Mouse (Mus musculus) megakaryocyte, embryonic 14.5 days (primary cell): ENCODE results near the gene Mars2. TPM values are rescaled to one million over a fixed set of nuclear protein-coding genes. Genes with fewer than 3 reads are reported as not detected.
A peak's percentile ranks its signal among the peaks of the same experiment; 100 is the strongest.

Experiments
- H3K27me3 ChIP-seq: replicated peaks from 2 replicates; pipeline ENCODE3; 2012; ENCODE audit warnings: inconsistent platforms
- H3K36me3 ChIP-seq: replicated peaks from 2 replicates; pipeline ENCODE3; 2012; ENCODE audit warnings: low read length, inconsistent platforms, mixed read lengths
- H3K4me1 ChIP-seq: 2 replicates; pipeline ENCODE4 v1.6.1; 2012; ENCODE audit warnings: inconsistent platforms
- H3K4me3 ChIP-seq: replicated peaks from 2 replicates; pipeline ENCODE3; 2012; ENCODE audit warnings: moderate library complexity, mild to moderate bottlenecking, inconsistent platforms
- H3K9me3 ChIP-seq: 2 replicates; pipeline ENCODE4 v1.6.1; 2012; ENCODE audit warnings: inconsistent platforms
- FLI1 ChIP-seq: IDR thresholded peaks from 2 replicates; pipeline ENCODE4 v1.6.1; 2012; ENCODE audit warnings: low read length, inconsistent platforms, mixed read lengths
- GATA1 ChIP-seq: IDR thresholded peaks from 3 replicates; pipeline ENCODE4 v1.6.1; 2012; ENCODE audit warnings: mixed read lengths, low read length, inconsistent platforms, borderline replicate concordance
- polyA plus RNA-seq: library from polyadenylated mRNA; stranded (reverse); fragments of >175 nt; gene quantifications from 2 replicates; pipeline ENCODE4 v1.2.3, GENCODE M21; 2012; ENCODE audit warnings: low replicate concordance; ENCODE audit not compliant: insufficient read depth

The Mars2 gene
- polyA plus RNA-seq, 1 experiment = 0.58 TPM

DNA sequence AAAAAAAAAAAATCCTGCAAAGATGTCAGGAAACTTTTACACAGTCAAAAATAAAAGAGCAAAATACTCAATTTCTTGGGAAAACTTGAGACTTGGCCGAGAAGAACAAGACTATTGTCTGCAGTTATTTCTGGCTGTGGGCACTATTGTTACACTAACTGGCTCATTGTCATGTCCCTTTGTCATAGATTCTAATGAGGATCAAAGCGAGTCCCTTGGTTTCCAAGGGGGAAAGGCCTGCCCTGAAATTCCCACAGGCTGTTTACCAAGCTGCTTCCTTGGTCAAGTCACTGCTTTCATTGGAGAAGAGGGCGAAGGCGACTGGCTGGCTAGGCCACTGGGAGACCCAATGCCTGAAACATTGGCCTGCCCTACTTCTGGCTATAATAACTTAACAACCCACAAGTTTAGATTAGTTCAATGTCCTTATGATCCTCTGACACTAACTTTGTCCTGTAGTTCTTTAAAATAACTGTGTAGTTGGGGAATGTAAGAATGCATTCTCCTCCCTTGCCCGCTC lies 31.1 kb upstream of the Mars2 start:
- Histone ChIP-seq H3K4me3 (no peak overlapping the region), H3K36me3 (no peaks in the 10 kb centered on the region), H3K9me3 (no peaks in the 10 kb centered on the region), H3K27me3 (no peaks in the 10 kb centered on the region), H3K4me1 (peaks cover 24% of the 10 kb centered on the region)
- no peak for TF ChIP-seq FLI1
- no peak for TF ChIP-seq GATA1

DNA sequence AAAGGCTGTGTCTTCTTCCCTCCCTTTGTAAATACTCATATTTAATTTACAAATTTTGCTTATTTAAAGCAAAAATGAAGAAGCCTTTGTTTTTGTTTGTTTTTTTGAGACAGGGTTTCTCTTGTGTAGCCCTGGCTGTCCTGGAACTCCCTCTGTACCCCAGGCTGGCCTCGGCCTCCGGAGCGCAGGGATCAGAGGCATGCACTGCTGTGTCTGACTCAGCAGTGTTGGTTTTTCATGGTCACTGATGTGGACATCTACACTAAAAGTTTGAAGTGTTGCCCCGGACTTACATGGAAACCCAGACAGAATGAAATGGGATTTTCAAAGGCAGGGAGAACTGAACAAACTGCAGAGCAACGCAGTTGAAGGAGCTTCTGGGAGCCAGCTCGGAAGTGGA lies 29.4 kb upstream of the Mars2 start:
- TF ChIP-seq GATA1 (no peak), FLI1 (no peak)
- H3K9me3 ChIP-seq = no peaks in the 10 kb centered on the region
- H3K4me3 ChIP-seq = no peak overlapping the region
- H3K4me1 ChIP-seq = peaks cover 33% of the 10 kb centered on the region
- no peaks in the 10 kb centered on the region for H3K27me3 ChIP-seq
- no peaks in the 10 kb centered on the region for H3K36me3 ChIP-seq

DNA sequence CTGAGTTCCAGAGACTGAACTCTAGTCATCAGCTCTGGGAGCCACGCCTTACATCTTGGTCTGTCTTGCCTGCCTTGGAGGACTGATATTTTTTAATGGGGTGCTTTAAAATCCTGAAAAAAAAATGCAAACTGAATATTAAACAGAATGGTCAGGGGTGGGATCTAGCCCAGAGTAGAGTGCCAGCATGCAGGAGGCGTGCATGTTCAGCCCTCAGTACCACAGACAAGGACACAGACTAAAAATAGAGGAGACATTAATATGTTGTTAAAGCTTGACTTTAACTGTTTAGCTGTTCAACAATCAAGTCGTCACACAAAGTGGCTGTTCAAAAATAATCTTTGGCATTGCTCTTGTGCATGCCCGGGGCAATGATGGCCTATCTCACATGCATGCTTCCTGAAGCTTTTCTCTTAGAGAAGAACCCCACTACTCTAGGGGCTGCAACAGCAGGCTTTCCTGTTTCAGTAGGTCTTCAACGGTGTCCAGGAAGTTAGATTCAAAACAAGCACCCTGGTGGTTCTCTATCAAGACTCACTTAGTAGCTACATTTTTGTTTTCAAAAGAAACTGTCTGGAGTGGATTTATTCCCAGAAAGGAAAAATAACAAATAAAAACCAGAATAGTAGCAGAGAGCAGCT lies 28.4 kb upstream of the Mars2 start:
- Histone ChIP-seq H3K4me1 (peaks cover 37% of the 10 kb centered on the region), H3K27me3 (no peaks in the 10 kb centered on the region), H3K9me3 (no peaks in the 10 kb centered on the region), H3K36me3 (no peaks in the 10 kb centered on the region), H3K4me3 (peak overlapping the region; percentile 5)
- no peak for TF ChIP-seq GATA1
- TF ChIP-seq FLI1 = no peak

DNA sequence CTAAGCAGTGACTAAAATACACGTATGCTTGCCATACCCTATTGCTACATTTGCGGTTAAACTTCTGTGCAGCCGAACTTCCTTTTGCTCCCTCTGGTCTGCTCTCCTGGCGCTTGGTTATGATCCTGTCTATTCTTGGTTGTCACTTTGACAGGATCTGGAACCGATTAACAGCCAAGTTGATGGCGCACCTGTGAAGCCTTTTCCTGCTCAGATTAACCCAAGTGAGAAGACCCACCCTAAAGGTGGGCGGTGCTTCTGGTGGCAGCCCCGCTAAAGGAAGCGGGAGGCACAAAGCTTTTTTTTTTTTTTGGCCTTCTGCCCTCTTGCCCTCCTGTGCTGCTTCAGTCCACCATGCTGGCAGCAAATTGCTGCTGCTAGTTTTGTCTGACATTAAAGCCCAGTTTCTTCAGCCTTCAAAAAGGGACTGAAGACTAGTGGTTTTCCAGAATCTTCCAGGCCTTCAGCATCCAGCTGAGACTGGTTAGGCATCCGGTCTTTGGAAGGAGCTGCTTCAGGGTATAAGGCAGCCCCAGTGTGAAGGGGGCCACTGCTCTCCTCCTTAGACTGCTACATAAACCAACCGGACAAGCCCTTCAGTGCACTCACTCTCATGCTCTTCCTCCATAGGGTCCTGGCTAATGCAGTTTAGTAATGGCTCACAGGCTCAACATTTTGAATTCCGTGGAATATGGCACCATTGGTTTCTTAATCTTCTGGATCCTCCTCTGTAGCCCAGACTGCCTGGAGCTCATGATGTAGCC lies 26.6 kb upstream of the Mars2 start:
- H3K36me3 ChIP-seq = no peaks in the 10 kb centered on the region
- TF ChIP-seq FLI1 (no peak), GATA1 (no peak)
- peaks cover 40% of the 10 kb centered on the region for H3K4me1 ChIP-seq
- peak overlapping the region; percentile 78 for H3K4me3 ChIP-seq
- no peaks in the 10 kb centered on the region for H3K27me3 ChIP-seq
- H3K9me3 ChIP-seq = no peaks in the 10 kb centered on the region

- Histone ChIP-seq H3K4me3 (no peak overlapping the region), H3K4me1 (peaks cover 42% of the 10 kb centered on the region), H3K9me3 (no peaks in the 10 kb centered on the region), H3K27me3 (no peaks in the 10 kb centered on the region), H3K36me3 (no peaks in the 10 kb centered on the region)
- TF ChIP-seq GATA1 (no peak), FLI1 (no peak)
These were observed 25.9 kb upstream of the Mars2 start for GRCm38 (mm10) chr1:55211081-55211480.

- Histone ChIP-seq H3K4me3 (no peak overlapping the region), H3K9me3 (no peaks in the 10 kb centered on the region), H3K36me3 (no peaks in the 10 kb centered on the region), H3K27me3 (no peaks in the 10 kb centered on the region), H3K4me1 (peaks cover 42% of the 10 kb centered on the region)
- TF ChIP-seq GATA1 = no peak
- no peak for TF ChIP-seq FLI1
These were observed 24.2 kb upstream of the Mars2 start for GRCm38 (mm10) chr1:55212771-55213170.

DNA sequence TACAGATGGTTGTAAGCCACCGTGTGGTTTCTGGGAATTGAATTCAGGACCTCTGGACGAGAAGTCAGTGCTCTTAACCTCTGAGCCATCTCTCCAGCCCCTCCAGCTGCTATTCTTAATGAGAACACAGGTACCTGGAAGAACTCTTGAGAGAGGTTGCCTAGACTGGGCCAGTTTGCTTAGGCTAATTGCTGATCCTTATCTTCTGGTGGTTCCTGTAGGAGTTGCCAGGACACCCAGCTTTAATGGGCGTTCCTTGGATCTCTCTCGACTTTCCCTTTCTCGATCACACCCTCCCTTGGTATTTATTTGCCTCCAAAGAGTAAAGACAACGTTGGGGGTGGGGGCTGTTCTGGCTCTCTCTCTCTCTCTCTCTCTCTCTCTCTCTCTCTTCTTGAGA lies 23.5 kb upstream of the Mars2 start:
- H3K4me3 ChIP-seq = no peak overlapping the region
- no peaks in the 10 kb centered on the region for H3K27me3 ChIP-seq
- H3K36me3 ChIP-seq = no peaks in the 10 kb centered on the region
- peaks cover 38% of the 10 kb centered on the region for H3K4me1 ChIP-seq
- TF ChIP-seq GATA1 (no peak), FLI1 (no peak)
- no peaks in the 10 kb centered on the region for H3K9me3 ChIP-seq

- Histone ChIP-seq H3K4me3 (no peak overlapping the region), H3K9me3 (no peaks in the 10 kb centered on the region), H3K4me1 (peaks cover 33% of the 10 kb centered on the region), H3K36me3 (no peaks in the 10 kb centered on the region), H3K27me3 (no peaks in the 10 kb centered on the region)
- no peak for TF ChIP-seq FLI1
- no peak for TF ChIP-seq GATA1
These were observed 23.0 kb upstream of the Mars2 start for GRCm38 (mm10) chr1:55213936-55214335.

DNA sequence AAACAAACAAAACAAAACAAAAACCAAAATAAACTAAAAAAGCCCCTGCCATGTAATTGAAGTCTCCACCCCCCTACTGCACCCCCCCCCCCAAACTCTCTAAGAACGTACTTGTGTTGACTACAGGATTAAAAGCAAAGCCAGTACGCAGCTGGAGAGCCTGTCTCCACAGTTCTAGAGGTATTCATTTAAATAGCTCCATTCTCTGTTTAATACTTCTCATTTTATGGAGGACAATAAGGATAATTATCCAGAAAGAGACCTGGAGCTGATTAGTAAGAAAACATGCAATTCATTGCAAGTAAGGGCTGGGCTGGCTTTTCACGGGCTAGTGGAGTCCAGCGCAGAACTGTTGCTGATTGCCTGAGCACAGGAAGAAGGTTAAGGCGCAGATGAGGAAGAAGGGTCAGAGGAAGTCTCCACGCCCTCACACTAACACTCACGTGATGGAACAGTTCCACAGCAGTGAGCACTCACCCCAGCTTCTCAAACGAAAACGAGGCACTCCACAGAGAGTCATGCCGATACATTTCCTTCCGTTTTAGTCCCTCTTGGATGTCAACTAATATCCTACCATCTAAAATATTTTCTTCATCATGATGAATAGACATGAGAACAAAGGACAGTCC lies 21.7 kb upstream of the Mars2 start:
- no peaks in the 10 kb centered on the region for H3K36me3 ChIP-seq
- no peaks in the 10 kb centered on the region for H3K27me3 ChIP-seq
- TF ChIP-seq FLI1 (no peak), GATA1 (no peak)
- no peaks in the 10 kb centered on the region for H3K9me3 ChIP-seq
- H3K4me3 ChIP-seq = peak overlapping the region; percentile 21
- peaks cover 24% of the 10 kb centered on the region for H3K4me1 ChIP-seq

GRCm38 (mm10) chr1:55217191-55217590 lies 19.8 kb upstream of the Mars2 start:
- no peak for TF ChIP-seq GATA1
- Histone ChIP-seq H3K9me3 (no peaks in the 10 kb centered on the region), H3K4me1 (peaks cover 14% of the 10 kb centered on the region), H3K4me3 (no peak overlapping the region), H3K27me3 (no peaks in the 10 kb centered on the region), H3K36me3 (no peaks in the 10 kb centered on the region)
